Mouse (Mus musculus) intestine, postnatal 0 days (tissue): ENCODE data around the gene Med19. TPM values are rescaled to one million over a fixed set of nuclear protein-coding genes. Genes with fewer than 3 reads are reported as not detected.
A peak's percentile ranks its signal among the peaks of the same experiment; 100 is the strongest.

Experiments used
- ATAC-seq: fragments of 200-750 bp; cut with Nextera tagmentation; 2 replicates; pipeline ENCODE4 v1.8.0; 2017; ENCODE audit warnings: mild to moderate bottlenecking, moderate TSS enrichment, moderate library complexity
- H3K27ac ChIP-seq: fragments of 300-500 bp; sonication (generic); 2 replicates; pipeline ENCODE4 v1.5.1; 2014; ENCODE audit warnings: mild to moderate bottlenecking, low read depth, low read length, moderate library complexity
- H3K27me3 ChIP-seq: fragments of 300-500 bp; sonication (generic); replicated peaks from 2 replicates; pipeline ENCODE4 v1.6.1; 2014; ENCODE audit warnings: low read length, mixed read lengths; ENCODE audit not compliant: control insufficient read depth, insufficient read depth
- H3K36me3 ChIP-seq: fragments of 300-500 bp; sonication (generic); 2 replicates; pipeline ENCODE4 v1.6.1; 2014; ENCODE audit warnings: mild to moderate bottlenecking, moderate library complexity; ENCODE audit not compliant: control insufficient read depth, insufficient read depth
- H3K4me1 ChIP-seq: fragments of 300-500 bp; sonication (generic); replicated peaks from 2 replicates; pipeline ENCODE4 v1.6.1; 2014; ENCODE audit warnings: antibody characterized with exemption, low read length, mixed read lengths; ENCODE audit not compliant: control insufficient read depth, insufficient read depth
- H3K4me2 ChIP-seq: fragments of 300-500 bp; sonication (generic); replicated peaks from 2 replicates; pipeline ENCODE4 v1.6.1; 2014; ENCODE audit warnings: low read depth, mild to moderate bottlenecking, moderate library complexity
- H3K4me3 ChIP-seq: fragments of 300-500 bp; sonication (generic); 2 replicates; pipeline ENCODE4 v1.5.1; 2014; ENCODE audit warnings: low read depth, low read length
- H3K9ac ChIP-seq: fragments of 300-500 bp; sonication (generic); 2 replicates; pipeline ENCODE4 v1.6.1; 2014; ENCODE audit warnings: mild to moderate bottlenecking, low read depth, low read length
- H3K9me3 ChIP-seq: fragments of 300-500 bp; sonication (generic); 2 replicates; pipeline ENCODE4 v1.6.1; 2016; ENCODE audit warnings: mixed run types; ENCODE audit not compliant: control insufficient read depth
- CTCF ChIP-seq: sonication (generic); IDR thresholded peaks from 2 replicates; pipeline ENCODE4 v1.5.1; 2016; ENCODE audit warnings: low read depth, mild to moderate bottlenecking, control low read depth, antibody characterized with exemption, moderate library complexity
- WGBS: fragments of 180-500 bp; shearing (Covaris S2); extraction: QIAGEN DNeasy Blood & Tissue Kit; methylation state at CpG from one replicate; pipeline ENCODE4 v1.1.7; 2014; 5-methylcytosine and 5-hydroxymethylcytosine counted together
- polyA plus RNA-seq: library from polyadenylated mRNA; unstranded; fragments of >200 nt; fragmentation: Nextera tagmentation; extraction: Ambion mirVana; gene quantifications from 2 replicates; pipeline ENCODE4 v1.2.1, GENCODE M21; 2015

The Med19 gene
- polyA plus RNA-seq = 20.6 and 21.0 TPM in 2 replicates

DNA sequence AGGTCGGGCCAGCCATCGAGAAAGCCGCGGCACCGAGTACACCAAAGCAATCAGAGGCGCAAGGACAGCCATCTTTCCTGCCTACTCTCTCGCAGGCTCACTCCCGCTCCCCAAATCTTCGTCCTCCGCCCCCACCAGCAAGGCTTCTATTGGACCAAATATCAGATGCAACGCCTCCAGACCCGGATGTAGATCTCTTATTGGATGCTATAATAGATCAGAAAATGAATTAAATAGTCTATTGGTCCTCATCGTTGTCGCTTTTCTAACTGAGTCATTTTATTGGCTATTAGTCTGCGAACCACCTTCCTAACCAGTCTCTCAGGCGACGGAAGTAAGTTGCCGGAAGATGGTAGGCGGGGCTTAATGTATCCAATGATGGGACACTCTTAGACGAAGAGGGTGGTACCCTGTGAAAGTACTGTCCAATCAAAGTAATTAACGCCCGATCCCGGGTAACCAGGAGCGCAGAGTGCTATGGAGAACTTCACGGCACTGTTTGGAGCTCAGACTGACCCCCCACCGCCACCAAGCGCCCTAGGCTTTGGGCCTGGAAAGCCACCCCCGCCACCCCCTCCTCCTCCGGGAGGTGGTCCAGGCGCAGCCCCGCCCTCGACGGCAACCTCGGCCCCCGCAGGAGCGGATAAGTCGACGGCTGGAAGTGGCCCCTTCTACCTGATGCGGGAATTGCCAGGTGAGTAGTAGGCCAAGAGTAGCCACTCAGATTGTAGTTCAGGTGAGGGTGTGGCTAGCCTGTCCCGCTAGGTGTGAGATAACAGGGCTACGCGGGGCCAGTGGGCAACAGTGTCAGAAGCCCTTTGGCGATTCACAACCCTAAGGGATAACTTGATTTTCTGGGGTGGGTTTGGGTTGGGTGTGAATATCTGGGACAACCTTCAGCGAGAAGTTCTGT, at the start of gene Med19, which contains the start of gene Gm28635:
Med19 (plus strand) TSS at position 435 of the 913 bp plus-strand sequence.
Gm28635 (minus strand) TSS at position 74 of the 913 bp plus-strand sequence.
- H3K4me1 ChIP-seq = no peaks in the 10 kb centered on the region; the same call in 1 of the 2 replicates
- under 1% methylated on average over 44 of the region's 44 CpGs for WGBS
- no peaks in the 10 kb centered on the region for H3K27me3 ChIP-seq
- peak; percentile 100 for ATAC-seq
- H3K9ac ChIP-seq = peak within 1 kb of the TSS; percentile 62
- no peaks in the 10 kb centered on the region for H3K9me3 ChIP-seq
- H3K4me2 ChIP-seq = peak within 1 kb of the TSS; percentile 77
- H3K4me3 ChIP-seq = peak within 1 kb of the TSS; percentile 74
- H3K36me3 ChIP-seq = peaks cover 17% of the 10 kb centered on the region; the same call in 1 of the 2 replicates
- peak within 1 kb of the TSS; percentile 68 for H3K27ac ChIP-seq
- TF ChIP-seq CTCF = no peak; the same call in 1 of the 2 replicates

DNA sequence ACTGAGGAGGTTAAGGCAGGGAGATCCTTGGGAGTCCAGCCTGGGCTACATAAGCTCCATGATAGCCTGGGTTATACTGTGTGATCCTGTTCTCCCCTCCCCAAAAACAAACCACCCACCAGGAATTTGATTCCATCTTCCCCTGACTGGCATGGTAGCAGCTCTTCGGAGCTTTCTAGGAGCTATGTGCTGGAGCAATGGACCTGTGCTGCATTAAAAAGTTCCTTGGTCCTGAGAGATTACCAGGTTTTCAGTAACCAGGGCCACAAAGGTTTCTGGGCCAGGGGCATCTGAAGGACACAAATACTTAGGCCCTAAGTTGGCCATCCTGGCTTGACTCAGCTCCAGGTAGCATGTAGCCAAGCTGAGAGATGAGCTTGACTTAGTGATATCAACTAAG, 46.2 kb upstream of the Med19 start:
- Histone ChIP-seq H3K4me2 (peak overlapping the region; percentile 60; the same call in 1 of the 2 replicates), H3K4me1 (peaks cover 49% of the 10 kb centered on the region), H3K27me3 (no peaks in the 10 kb centered on the region), H3K27ac (peak overlapping the region; percentile 46; the same call in 1 of the 2 replicates), H3K9ac (no peak overlapping the region), H3K9me3 (no peaks in the 10 kb centered on the region), H3K36me3 (no peaks in the 10 kb centered on the region), H3K4me3 (no peak overlapping the region)
- 84% methylated on average over 1 of the region's 1 CpGs for WGBS
- no peak for TF ChIP-seq CTCF
- no peak for ATAC-seq

DNA sequence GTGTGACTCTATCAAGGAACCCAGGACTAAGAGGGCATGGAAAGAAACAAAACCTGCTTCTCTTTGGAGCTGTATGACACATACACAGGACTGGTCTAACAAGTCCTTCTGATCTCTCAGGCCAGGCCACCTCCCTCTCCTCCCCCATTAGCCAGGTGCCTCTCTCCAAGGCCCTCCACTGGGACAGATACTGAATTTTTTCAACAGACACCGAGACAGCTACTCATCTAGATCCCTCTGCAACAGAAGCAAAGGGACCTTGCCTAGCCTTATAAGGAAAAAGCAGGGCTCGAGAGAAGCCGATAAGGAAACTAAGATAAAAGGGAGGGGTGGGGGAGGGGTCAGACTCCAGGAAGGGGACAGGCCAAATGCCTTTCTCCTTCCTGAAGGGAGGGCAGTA, 45.2 kb upstream of the Med19 start:
- WGBS = 2% methylated on average over 3 of the region's 3 CpGs

DNA sequence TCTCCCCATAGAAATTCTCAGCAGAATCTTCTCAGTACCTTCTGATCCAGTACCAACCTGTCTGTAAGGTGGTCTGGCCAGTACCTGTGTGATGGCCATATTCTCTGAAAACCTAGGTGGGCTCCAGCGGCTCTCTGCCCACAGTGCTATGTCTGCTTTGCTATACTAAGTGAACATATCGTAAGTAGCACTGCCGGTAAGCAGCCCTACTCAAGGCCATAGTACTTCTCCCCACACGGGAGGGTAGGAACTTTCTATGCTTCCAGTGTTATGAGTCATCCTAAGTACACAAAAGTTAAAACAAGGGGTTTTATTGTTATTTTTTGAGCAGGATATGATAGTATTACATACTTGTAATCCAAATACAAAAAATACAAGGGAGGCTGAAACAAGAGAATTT, 44.2 kb upstream of the Med19 start:
- Histone ChIP-seq H3K4me2 (peak overlapping the region; percentile 60), H3K4me1 (peaks cover 46% of the 10 kb centered on the region), H3K9ac (no peak overlapping the region), H3K27ac (peak overlapping the region; percentile 93; the same call in 1 of the 2 replicates), H3K36me3 (no peaks in the 10 kb centered on the region), H3K9me3 (no peaks in the 10 kb centered on the region), H3K27me3 (no peaks in the 10 kb centered on the region), H3K4me3 (no peak overlapping the region)
- ATAC-seq = no peak
- no peak for TF ChIP-seq CTCF
- 19% methylated on average over 4 of the region's 4 CpGs for WGBS

More for the DNA sequence above, 45.2 kb upstream of the Med19 start:
- TF ChIP-seq CTCF = no peak
- peaks cover 49% of the 10 kb centered on the region for H3K4me1 ChIP-seq
- peak overlapping the region; percentile 60 for H3K4me2 ChIP-seq
- no peak overlapping the region for H3K9ac ChIP-seq
- H3K36me3 ChIP-seq = no peaks in the 10 kb centered on the region
- H3K27ac ChIP-seq = peak overlapping the region; percentile 66
- H3K9me3 ChIP-seq = no peaks in the 10 kb centered on the region
- 0 out of 2 replicates have a peak, but pooled peaks have one; percentile 26 for ATAC-seq
- H3K27me3 ChIP-seq = no peaks in the 10 kb centered on the region
- H3K4me3 ChIP-seq = no peak overlapping the region

DNA sequence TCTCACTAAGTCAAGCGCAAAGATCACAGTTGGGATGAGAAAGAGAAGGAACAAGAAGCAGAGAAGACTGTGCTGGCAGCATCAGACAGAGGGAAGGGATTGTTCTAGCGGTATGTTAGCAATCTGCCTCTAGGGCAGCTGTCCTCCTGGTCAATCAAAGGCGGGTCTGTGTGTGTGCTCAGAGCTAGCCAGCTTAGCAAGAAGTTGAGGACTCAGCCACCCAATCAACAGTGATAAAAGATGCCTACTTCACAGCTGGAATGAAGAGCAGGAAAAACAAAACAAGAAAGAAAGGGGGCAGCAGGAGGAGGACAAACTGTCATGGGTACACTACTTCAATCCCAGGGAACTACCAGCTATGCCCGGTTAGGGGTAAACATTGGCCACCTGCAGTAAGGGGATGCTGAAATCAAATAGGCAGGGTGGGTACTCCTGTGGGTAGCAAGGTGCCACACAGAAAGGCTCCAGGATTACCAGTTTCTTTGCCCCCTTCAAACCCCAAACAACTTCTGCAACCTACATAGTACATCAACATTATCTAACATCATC, 43.2 kb upstream of the Med19 start:
- H3K4me3 ChIP-seq = peak overlapping the region; percentile 14; the same call in 1 of the 2 replicates
- ATAC-seq = no peak

DNA sequence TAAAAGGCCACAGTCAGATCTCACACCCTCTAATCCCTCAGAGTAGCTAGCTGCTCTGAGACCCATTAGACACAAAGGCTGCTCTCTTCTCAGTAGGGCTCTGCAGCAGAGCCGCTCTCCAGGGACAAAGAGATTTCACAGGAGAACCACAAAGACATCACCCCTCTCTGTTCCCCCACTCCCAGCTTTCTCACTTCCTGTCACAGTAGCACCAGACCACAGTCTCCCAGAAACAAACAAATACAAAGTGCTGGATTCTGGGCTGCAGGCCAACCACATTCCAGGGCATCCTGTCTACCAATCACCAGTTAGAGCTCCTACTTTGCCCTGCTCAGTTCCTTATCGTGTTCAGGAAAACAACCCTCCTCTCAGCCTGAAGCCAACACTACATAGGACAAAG, 42.6 kb upstream of the Med19 start:
- 0% methylated on average over 2 of the region's 2 CpGs for WGBS
- H3K27me3 ChIP-seq = no peaks in the 10 kb centered on the region
- H3K4me3 ChIP-seq = peak overlapping the region; percentile 14
- TF ChIP-seq CTCF = no peak
- peak overlapping the region; percentile 93 for H3K27ac ChIP-seq
- peaks cover 44% of the 10 kb centered on the region for H3K4me1 ChIP-seq
- H3K4me2 ChIP-seq = peak overlapping the region; percentile 60
- peak; percentile 95 for ATAC-seq
- no peaks in the 10 kb centered on the region for H3K9me3 ChIP-seq
- no peaks in the 10 kb centered on the region for H3K36me3 ChIP-seq
- peak overlapping the region; percentile 5; the same call in 1 of the 2 replicates for H3K9ac ChIP-seq

More for the DNA sequence above, 43.2 kb upstream of the Med19 start:
- Histone ChIP-seq H3K36me3 (no peaks in the 10 kb centered on the region), H3K4me2 (peak overlapping the region; percentile 60), H3K27me3 (no peaks in the 10 kb centered on the region), H3K9me3 (no peaks in the 10 kb centered on the region), H3K27ac (peak overlapping the region; percentile 93), H3K9ac (no peak overlapping the region; the same call in 1 of the 2 replicates), H3K4me1 (peaks cover 46% of the 10 kb centered on the region)
- peak; percentile 21; the same call in 1 of the 2 replicates for TF ChIP-seq CTCF
- WGBS = 9% methylated on average over 4 of the region's 4 CpGs
